Mouse (Mus musculus): ENCODE measurements at regions not wholly inside any gene's neighbourhood (a gene's known extent, or its start where the extent isn't known, plus 50 kb on each side); places are given as distances from the start of the nearest gene placed in this dataset.

DNA sequence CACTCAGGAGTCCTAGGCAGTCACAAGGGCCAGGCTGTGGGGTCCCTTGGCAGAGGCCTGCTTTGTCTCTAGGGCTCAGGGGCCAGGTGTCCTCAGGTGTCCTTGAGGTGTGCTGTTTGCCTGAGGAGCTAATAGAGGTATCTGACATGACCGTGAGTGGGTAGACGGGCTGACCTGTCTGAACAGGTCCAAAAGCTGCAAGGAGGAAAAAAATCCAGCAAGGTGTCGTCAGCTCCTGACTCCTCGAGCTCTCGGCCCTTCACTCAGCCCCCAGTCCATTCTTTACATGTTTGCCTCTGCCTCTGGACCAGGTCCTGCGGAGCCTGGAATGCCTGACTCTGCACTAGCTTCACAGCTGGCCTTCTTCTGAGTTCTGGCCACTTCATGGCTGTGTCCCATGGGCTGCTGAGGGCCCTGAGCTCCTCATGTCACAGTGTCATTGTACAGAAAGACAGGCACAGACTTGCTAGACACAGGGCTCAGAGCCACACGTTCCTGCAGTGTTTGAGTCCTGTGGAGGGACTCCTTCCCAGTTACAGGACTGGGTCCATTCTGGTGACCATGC is 51.9 kb upstream of the Haao start:
- no peak for DNase-seq (ENCODE audit: low spot score)

DNA sequence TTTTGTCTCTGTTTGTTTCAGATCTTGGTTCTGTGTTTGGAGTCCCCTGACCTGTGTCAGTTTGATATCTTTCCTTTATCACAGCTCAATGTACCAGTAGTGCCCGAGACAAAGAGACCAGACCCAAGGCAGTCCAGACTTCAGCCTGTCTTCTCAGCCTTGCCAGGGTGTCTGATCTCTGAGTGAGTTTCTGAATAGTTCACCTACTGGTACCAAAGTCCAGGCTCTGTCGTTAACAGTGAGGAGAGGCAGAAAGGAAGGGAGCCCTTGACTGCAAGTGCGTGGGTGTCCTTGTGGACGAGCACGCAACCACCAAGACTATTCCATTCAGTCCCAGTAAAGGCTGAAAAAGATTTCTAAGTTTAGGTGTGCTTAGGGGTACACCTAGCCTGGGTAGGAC is 50.8 kb upstream of the Haao start:
- no peak for DNase-seq (ENCODE audit: low spot score)
